Mouse (Mus musculus) WW6 (cell line): ENCODE data around the gene Chn2.

ENCODE experiments used
- DNase-seq: peaks from one replicate; pipeline ENCODE4 v3.0.0-alpha.2; 2013; ENCODE audit warnings: low read depth, low spot score

Chn2 gene

GRCm38 (mm10) chr6:54039357-54039804 is at the start of gene Chn2:
TSS of gene Chn2 (plus strand) at chr6:54039554.
- DNase-seq = peak; percentile 42

GRCm38 (mm10) chr6:53992386-53992785 is 47.0 kb upstream of the Chn2 start:
- DNase-seq = no peak

GRCm38 (mm10) chr6:53995519-53995918 is 43.8 kb upstream of the Chn2 start:
- DNase-seq = no peak

- no peak for DNase-seq
Measured at GRCm38 (mm10) chr6:53996226-53996955, 43.0 kb upstream of the Chn2 start.

GRCm38 (mm10) chr6:54005302-54005701 is 34.1 kb upstream of the Chn2 start:
- DNase-seq = no peak

- DNase-seq = no peak
Measured at GRCm38 (mm10) chr6:54008448-54009120, 30.8 kb upstream of the Chn2 start.

GRCm38 (mm10) chr6:54009293-54009692 is 30.1 kb upstream of the Chn2 start:
- DNase-seq = no peak

GRCm38 (mm10) chr6:54010362-54010761 is 29.0 kb upstream of the Chn2 start:
- no peak for DNase-seq

- no peak for DNase-seq
Measured at GRCm38 (mm10) chr6:54012163-54012562, 27.2 kb upstream of the Chn2 start.

GRCm38 (mm10) chr6:54018038-54018437 is 21.3 kb upstream of the Chn2 start:
- DNase-seq = no peak

GRCm38 (mm10) chr6:54018861-54019260 is 20.5 kb upstream of the Chn2 start:
- DNase-seq = no peak

GRCm38 (mm10) chr6:54021123-54021789 is 18.1 kb upstream of the Chn2 start:
- no peak for DNase-seq

- no peak for DNase-seq
Measured at GRCm38 (mm10) chr6:54023846-54024245, 15.5 kb upstream of the Chn2 start.

GRCm38 (mm10) chr6:54028706-54029105 is 10.6 kb upstream of the Chn2 start:
- no peak for DNase-seq

GRCm38 (mm10) chr6:54030351-54030750 is 9.0 kb upstream of the Chn2 start:
- no peak for DNase-seq

GRCm38 (mm10) chr6:54030776-54031175 is 8.6 kb upstream of the Chn2 start:
- no peak for DNase-seq

GRCm38 (mm10) chr6:54034471-54034870 is 4.9 kb upstream of the Chn2 start:
- DNase-seq = peak; percentile 48

- no peak for DNase-seq
Measured at GRCm38 (mm10) chr6:54035548-54035947, 3.8 kb upstream of the Chn2 start.

GRCm38 (mm10) chr6:54038866-54039265 is 488 bp upstream of the Chn2 start:
- no peak for DNase-seq

GRCm38 (mm10) chr6:54039805-54040447 is 572 bp downstream of the Chn2 start:
- DNase-seq = peak; percentile 33

GRCm38 (mm10) chr6:54040448-54040844 is 1.1 kb downstream of the Chn2 start:
- no peak for DNase-seq
